In genomic region chr4:140507172-140507714, GRCm38 (mm10) we compare ENCODE assay signal across 11 mouse cellular contexts.
A peak's percentile ranks its signal among the peaks of the same experiment; 100 is the strongest.
DNase-seq lines count a peak whose midpoint lies in the region; ATAC-seq and TF ChIP-seq lines count a peak whose summit lies in the region.
"Had no signal": no experiment of that assay in that cellular context is flagged by ENCODE, and none has a peak within 500 bp of the region (broad histone marks: within the 10 kb centered on the region; RNA-seq: fewer than 3 reads in every experiment).

No protein-coding gene starts in this region.

- no peak overlapping the region for H3K4me2 ChIP-seq in stomach, postnatal 0 days (replicated peaks; ENCODE audit: low read depth)

- no peak for TF ChIP-seq CTCF in kidney, adult 2 months (conservative IDR thresholded peaks at IDR 0.05; ENCODE audit: insufficient read depth, insufficient read length, low read depth, low read length)
- no peak for TF ChIP-seq CTCF in stomach, postnatal 0 days (IDR thresholded peaks at IDR 0.05; ENCODE audit: low read depth)
- TF ChIP-seq CTCF in heart, adult 2 months (IDR thresholded peaks at IDR 0.05) = no peak

- 0 out of 2 replicates have a peak, but pooled peaks have one; percentile 26 for ATAC-seq in stomach, postnatal 0 days (ENCODE audit: low FRiP score, low TSS enrichment)

- H3K9ac ChIP-seq in stomach, postnatal 0 days (ENCODE audit: low read length) = no peak overlapping the region
- no peak overlapping the region for H3K9ac ChIP-seq in heart, adult 2 months (ENCODE audit: low read depth, low read length)

- no peaks in the 10 kb centered on the region for H3K9me3 ChIP-seq in stomach, postnatal 0 days (ENCODE audit: control insufficient read depth, low read length)

- no peak for TF ChIP-seq EP300 in stomach, postnatal 0 days (optimal IDR thresholded peaks at IDR 0.05)
- no peak for TF ChIP-seq EP300 in heart, adult 2 months (IDR thresholded peaks at IDR 0.05; ENCODE audit: insufficient read depth, low read depth, low read length)

- no peaks in the 10 kb centered on the region for H3K27me3 ChIP-seq in kidney, adult 2 months (replicated peaks; ENCODE audit: control insufficient read depth, insufficient read depth, low read length)
- no peaks in the 10 kb centered on the region for H3K27me3 ChIP-seq in stomach, postnatal 0 days (ENCODE audit: control insufficient read depth, insufficient read depth, low read length)
- no peaks in the 10 kb centered on the region; the same call in 1 of the 2 replicates for H3K27me3 ChIP-seq in heart, adult 2 months (ENCODE audit: control insufficient read depth, insufficient read depth, low read length)

- H3K27ac ChIP-seq in kidney, adult 2 months (ENCODE audit: insufficient read depth, low read depth, low read length) = no peak overlapping the region
- H3K27ac ChIP-seq in stomach, postnatal 0 days (replicated peaks) = no peak overlapping the region
- no peak overlapping the region for H3K27ac ChIP-seq in heart, adult 2 months
- H3K27ac ChIP-seq: left cerebral cortex, adult 2 months; macrophage had no signal

- H3K4me1 ChIP-seq in kidney, adult 2 months (ENCODE audit: control insufficient read depth, insufficient read depth, low read length) = no peaks in the 10 kb centered on the region
- H3K4me1 ChIP-seq in stomach, postnatal 0 days (replicated peaks; ENCODE audit: control insufficient read depth, insufficient read depth) = no peaks in the 10 kb centered on the region
- H3K4me1 ChIP-seq in heart, adult 2 months (ENCODE audit: control insufficient read depth, insufficient read depth, low read length) = no peaks in the 10 kb centered on the region

- peak; percentile 23 for DNase-seq in kidney, adult 2 months
- DNase-seq in kidney, adult 18-20 months = no peak
- peak; percentile 12 for DNase-seq in ovary, adult 18-20 months (ENCODE audit: low spot score)
- DNase-seq in ovary, postnatal 10 days (ENCODE audit: low spot score) = no peak
- peak; percentile 63 for DNase-seq in embryo, embryonic 9.5 days (ENCODE audit: extremely low spot score)
- no peak for DNase-seq in stomach, postnatal 0 days (ENCODE audit: low spot score)
- DNase-seq in c-Kit-positive CD71-positive TER-119-positive erythroid progenitor cells, embryonic 14.5 days (ENCODE audit: low spot score) = no peak
- no peak for DNase-seq in heart, adult 2 months
- DNase-seq: cerebellum, adult 18-20 months had no signal

- WGBS in kidney, adult 2 months = 40% methylated on average over 15 of the region's 15 CpGs
- 52% methylated on average over 15 of the region's 15 CpGs for WGBS in stomach, postnatal 0 days
- WGBS in heart, adult 2 months = 35% methylated on average over 15 of the region's 15 CpGs

- H3K79me2 ChIP-seq in heart, adult 2 months (replicated peaks; ENCODE audit: control insufficient read depth, insufficient read depth, low read length) = no peaks in the 10 kb centered on the region

- intact Hi-C loops in heart, adult 2 months (cut with DNase I) = no loop called here

- H3K4me3 ChIP-seq in kidney, adult 2 months (ENCODE audit: insufficient read depth, low read depth, low read length) = no peak overlapping the region
- no peak overlapping the region for H3K4me3 ChIP-seq in stomach, postnatal 0 days (ENCODE audit: low read depth, low read length)
- H3K4me3 ChIP-seq in heart, adult 2 months = no peak overlapping the region
- H3K4me3 ChIP-seq: left cerebral cortex, adult 2 months had no signal

- TF ChIP-seq POLR2A in kidney, adult 2 months (IDR thresholded peaks at IDR 0.05; ENCODE audit: low read depth, low read length) = no peak
- no peak for TF ChIP-seq POLR2A in heart, adult 2 months (IDR thresholded peaks at IDR 0.05; ENCODE audit: insufficient read depth, low read depth, low read length)

- H3K36me3 ChIP-seq in kidney, adult 2 months (ENCODE audit: control insufficient read depth, insufficient read depth, low read length) = no peaks in the 10 kb centered on the region
- H3K36me3 ChIP-seq in stomach, postnatal 0 days (ENCODE audit: control insufficient read depth, insufficient read depth, low read length) = no peaks in the 10 kb centered on the region
- H3K36me3 ChIP-seq in heart, adult 2 months (ENCODE audit: control insufficient read depth, insufficient read depth, low read length) = no peaks in the 10 kb centered on the region

Comparison
In these comparisons a context has a peak if more than half of its experiments do, and no peak if none do; other contexts are left out.
1. DNase-seq: peak in kidney, adult 2 months (single experiment), ovary, adult 18-20 months (single experiment) and embryo, embryonic 9.5 days (single experiment); none in kidney, adult 18-20 months (single experiment), ovary, postnatal 10 days (single experiment), stomach, postnatal 0 days (single experiment), c-Kit-positive CD71-positive TER-119-positive erythroid progenitor cells, embryonic 14.5 days (single experiment) and heart, adult 2 months (0 of 2).